Mouse (Mus musculus) right cerebral cortex, postnatal 14 days (tissue): ENCODE data around the gene Cklf.
"Not testable (repeated sequence)": the region's sequence is repeated elsewhere in the genome, so short reads cannot be mapped to it uniquely, and the experiment has no call there.

ENCODE experiments used
- DNase-seq: peaks from one replicate; pipeline ENCODE4 v3.0.0; 2022

Gene Cklf

GRCm38 (mm10) chr8:104268368-104268767 is 17.7 kb downstream of the Cklf start:
- DNase-seq, result no peak

GRCm38 (mm10) chr8:104268937-104269440 is 18.3 kb downstream of the Cklf start:
- no peak for DNase-seq

GRCm38 (mm10) chr8:104293081-104293480 is 42.4 kb downstream of the Cklf start, which contains the start of gene Cmtm2a:
TSS of gene Cmtm2a (minus strand) at chr8:104293181.
- not testable (repeated sequence) for DNase-seq

GRCm38 (mm10) chr8:104294396-104294795 is 43.7 kb downstream of the Cklf start:
- no peak for DNase-seq

- DNase-seq, result not testable (repeated sequence)
These were observed 50.9 kb downstream of the Cklf start for GRCm38 (mm10) chr8:104301577-104301976.

- DNase-seq, result not testable (repeated sequence)
These were observed 51.9 kb downstream of the Cklf start for GRCm38 (mm10) chr8:104302536-104302935.

GRCm38 (mm10) chr8:104304962-104305361 is 54.3 kb downstream of the Cklf start:
- DNase-seq, result no peak

- not testable (repeated sequence) for DNase-seq
These were observed 57.7 kb downstream of the Cklf start for GRCm38 (mm10) chr8:104308341-104308740.

- DNase-seq, result not testable (repeated sequence)
These were observed 58.9 kb downstream of the Cklf start, which contains the start of the genes Gm45711 and Cmtm1 for GRCm38 (mm10) chr8:104309441-104310155. TSS of gene Gm45711 (minus strand) at chr8:104310081. TSS of gene Cmtm1 (minus strand) at chr8:104310145.

- not testable (repeated sequence) for DNase-seq
These were observed 61.4 kb downstream of the Cklf start for GRCm38 (mm10) chr8:104312023-104312422.

- no peak for DNase-seq
These were observed 62.6 kb downstream of the Cklf start for GRCm38 (mm10) chr8:104313311-104313710.
